Mouse (Mus musculus) urinary bladder, postnatal 4 days (tissue): Measurements from ENCODE around the gene Slc39a7.
A peak's percentile ranks its signal among the peaks of the same experiment; 100 is the strongest.
"Not testable (repeated sequence)": the region's sequence is repeated elsewhere in the genome, so short reads cannot be mapped to it uniquely, and the experiment has no call there.

Experiments used
- DNase-seq, 2 experiments: peaks; one replicate each; pipeline ENCODE4 v3.0.0; 2021 to 2022; ENCODE audit warnings: low spot score in 2 of 2

Slc39a7 gene

GRCm38 (mm10) chr17:34000150-34000537 is 31.3 kb downstream of the Slc39a7 start, which contains the start of gene H2-K1:
Gene H2-K1 (minus strand): TSS chr17:34000347.
- DNase-seq: peak; percentile 76 to 87

DNA sequence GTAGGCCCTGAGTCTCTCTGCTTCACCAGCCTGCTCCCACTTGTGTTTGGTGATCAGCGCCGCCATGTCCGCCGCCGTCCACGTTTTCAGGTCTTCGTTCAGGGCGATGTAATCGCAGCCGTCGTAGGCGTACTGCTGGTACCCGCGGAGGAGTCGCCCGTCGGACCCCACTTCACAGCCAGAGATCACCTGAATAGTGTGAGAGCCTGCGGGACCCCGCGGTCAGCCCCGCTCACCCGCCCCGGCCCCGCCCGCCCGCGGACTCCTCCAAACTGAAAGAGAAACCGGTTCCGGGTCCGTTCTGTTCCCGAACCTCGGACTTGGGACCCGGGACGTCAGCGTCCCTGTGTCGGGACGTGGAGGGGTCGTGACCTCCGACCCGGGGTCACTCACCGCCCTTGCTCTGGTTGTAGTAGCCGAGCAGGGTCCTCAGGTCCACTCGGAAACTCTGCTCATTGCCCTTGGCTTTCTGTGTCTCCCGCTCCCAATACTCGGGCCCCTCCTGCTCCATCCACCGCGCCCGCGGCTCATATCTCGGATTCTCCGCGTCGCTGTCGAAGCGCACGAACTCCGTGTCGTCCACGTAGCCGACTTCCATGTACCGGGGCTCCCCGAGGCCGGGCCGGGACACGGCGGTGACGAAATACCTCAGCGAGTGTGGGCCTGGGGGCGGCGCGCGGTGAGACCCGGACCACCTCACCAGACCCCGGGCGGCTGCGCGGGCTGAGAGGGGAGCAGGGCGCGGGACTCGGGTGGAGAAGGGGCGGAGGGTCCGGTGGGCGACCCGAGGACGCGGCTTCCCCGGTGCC is 31.9 kb downstream of the Slc39a7 start:
- DNase-seq: no peak

DNA sequence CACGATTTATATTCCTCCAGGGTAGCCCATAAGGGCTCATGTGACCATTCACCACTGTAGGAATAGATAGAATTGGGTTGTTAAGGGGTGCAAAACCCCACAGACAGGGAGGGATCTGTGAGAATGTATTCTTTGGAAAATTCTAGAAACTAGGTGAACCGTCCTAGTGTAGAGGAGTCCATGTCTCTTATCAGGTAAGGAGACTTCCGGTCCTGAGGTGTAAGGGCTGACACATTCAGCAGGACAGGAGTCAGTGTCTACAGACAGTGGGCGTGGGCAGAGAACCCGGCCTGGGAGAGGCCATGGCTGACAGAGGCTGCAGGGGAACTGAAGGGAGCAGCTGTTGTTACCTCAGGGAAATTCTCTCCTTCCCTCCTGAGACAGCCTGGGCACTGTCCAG is 32.8 kb downstream of the Slc39a7 start:
- not testable (repeated sequence) for DNase-seq

DNA sequence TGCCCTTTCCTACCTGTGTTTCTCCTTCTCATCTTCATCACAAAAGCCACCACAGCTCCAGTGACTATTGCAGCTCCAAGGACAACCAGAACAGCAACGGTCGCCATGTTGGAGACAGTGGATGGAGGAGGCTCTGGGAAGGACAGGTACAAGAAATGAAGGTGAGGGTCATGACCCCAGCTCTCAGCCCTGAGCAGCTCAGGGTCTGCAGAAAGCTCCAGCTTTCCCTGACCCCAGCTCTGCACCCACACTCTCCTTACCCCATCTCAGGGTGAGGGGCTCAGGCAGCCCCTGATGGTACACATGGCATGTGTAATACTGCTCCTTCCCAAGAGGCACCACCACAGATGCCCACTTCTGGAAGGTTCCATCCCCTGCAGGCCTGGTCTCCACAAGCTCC is 34.5 kb downstream of the Slc39a7 start:
- not testable (repeated sequence) for DNase-seq

DNA sequence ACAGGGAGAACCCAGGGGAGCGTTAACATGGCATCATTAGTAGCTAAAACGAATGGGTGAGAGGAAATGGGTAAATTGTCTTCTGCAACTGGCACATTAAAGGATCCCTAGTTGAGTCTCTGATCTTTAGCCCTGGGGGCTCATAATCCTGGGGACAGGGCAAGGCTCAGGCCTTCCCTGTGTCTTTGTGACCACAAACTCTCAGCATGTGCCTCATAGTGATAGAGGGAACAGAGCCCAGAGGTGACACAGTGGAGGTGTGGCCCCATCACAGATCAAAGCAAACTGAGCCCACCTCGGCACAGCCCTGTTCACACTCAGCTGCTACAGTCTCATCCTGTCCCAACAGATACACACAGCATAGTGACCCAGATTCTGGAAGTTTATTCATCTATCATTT is 35.8 kb downstream of the Slc39a7 start:
- DNase-seq: no peak

GRCm38 (mm10) chr17:33994959-33995358 is 36.5 kb downstream of the Slc39a7 start:
- no peak for DNase-seq

- no peak for DNase-seq
Observed at GRCm38 (mm10) chr17:33991788-33992664, 39.5 kb downstream of the Slc39a7 start.

DNA sequence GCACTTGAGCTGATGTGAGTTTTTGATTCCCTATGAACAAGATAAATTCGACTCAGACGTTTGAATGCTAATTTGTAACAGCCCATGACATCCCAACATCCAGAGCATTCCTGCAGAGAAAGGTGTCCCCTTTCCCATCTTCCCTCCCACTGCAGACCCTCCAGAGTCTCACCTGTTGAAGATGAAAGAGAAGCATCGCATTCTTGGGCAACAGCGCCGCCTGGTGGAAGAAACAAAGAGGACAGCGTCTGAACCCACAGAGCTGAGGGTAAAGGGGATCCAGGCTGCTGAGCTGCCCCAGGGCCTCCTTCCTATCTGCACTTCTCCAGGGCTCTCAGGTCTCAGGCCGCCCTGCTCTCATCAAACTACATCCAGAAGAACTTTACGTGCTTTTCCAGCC is 49.3 kb downstream of the Slc39a7 start:
- not testable (repeated sequence) for DNase-seq

DNA sequence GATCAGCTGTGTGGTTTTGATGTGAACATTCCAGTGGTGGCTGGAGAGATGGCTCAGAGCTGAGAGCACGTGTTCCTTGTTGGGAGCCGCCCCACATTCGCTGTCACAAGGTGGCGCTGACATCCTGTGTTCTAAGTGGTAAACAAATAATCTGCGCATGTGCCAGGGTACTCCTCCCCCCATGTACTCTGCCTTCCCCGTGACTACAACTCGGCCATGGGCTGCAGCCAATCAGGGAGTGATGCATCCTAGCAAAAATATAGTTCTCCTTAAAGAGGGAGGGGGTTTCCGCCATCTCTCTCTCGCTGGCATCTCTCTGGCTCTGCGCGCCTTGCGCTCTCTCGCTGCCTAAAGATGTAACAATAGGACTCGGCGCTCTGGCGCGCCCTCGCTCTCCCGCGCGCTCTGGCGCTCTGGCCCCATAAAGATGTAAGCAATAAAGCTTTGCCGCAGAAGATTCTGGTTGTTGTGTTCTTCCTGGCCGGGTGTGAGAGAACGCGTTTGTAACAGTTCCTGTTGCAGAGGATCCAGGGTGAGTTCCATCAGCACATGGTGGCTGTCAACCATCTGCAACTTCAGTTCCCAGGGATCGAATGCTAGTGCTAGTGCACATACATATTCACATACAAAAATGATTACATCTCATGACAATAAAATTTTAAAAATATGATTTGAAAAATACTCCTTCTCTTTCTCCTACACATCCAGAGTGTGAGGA is 50.1 kb downstream of the Slc39a7 start:
- DNase-seq: peak; percentile 76 to 78

- DNase-seq: no peak
Observed at GRCm38 (mm10) chr17:33980181-33981035, 51.1 kb downstream of the Slc39a7 start.

GRCm38 (mm10) chr17:33979512-33980050 is 51.9 kb downstream of the Slc39a7 start:
- no peak for DNase-seq

GRCm38 (mm10) chr17:33978631-33979031 is 52.9 kb downstream of the Slc39a7 start:
- DNase-seq: peak in 1 of 2 experiments; percentile 59
